Mouse (Mus musculus): ENCODE measurements around the gene Zbtb34. TPM values are rescaled to one million over a fixed set of nuclear protein-coding genes. Genes with fewer than 3 reads are reported as not detected.

Zbtb34 gene
- polyA plus RNA-seq, 1 experiment from 2014 or later, result 7.2 TPM

DNA sequence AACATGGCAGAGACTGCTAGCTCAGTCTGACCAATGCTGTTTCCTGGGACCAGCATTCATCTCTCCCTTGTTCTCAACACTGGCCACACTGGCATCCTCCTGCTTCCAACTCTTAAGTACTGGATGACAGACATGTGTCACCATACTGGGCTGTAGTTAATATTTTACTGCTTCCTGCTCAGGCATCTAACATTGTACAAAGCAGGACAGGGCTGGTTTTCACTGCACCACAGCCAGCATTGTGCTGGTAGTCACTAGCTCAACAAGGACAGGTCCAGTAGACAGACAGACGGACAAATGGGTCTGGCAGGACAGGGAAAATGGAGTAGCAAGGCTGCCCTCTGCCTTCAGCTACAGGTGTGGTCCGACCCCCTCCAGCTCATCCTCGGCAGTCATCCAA is 70.6 kb downstream of the Zbtb34 start:
- Histone ChIP-seq H3K9me3 (no peaks in the 10 kb centered on the region), H3K27me3 (no peaks in the 10 kb centered on the region), H3K4me2 (no peak overlapping the region), H3K9ac (no peak overlapping the region), H3K27ac (no peak overlapping the region), H3K4me1 (replicated peaks) (peaks cover 35% of the 10 kb centered on the region), H3K36me3 (peaks cover 19% of the 10 kb centered on the region), H3K4me3 (no peak overlapping the region)
- WGBS, result 88% methylated on average over 3 of the region's 3 CpGs
- no peak for ATAC-seq (ENCODE audit: low FRiP score)

- H3K27ac ChIP-seq, result no peak overlapping the region
- no peak for ATAC-seq (ENCODE audit: low FRiP score)
- no peaks in the 10 kb centered on the region for H3K27me3 ChIP-seq
- no peak overlapping the region for H3K9ac ChIP-seq
- no peaks in the 10 kb centered on the region for H3K9me3 ChIP-seq
- peaks cover 19% of the 10 kb centered on the region for H3K36me3 ChIP-seq
- no peak overlapping the region for H3K4me3 ChIP-seq
- WGBS, result 91% methylated on average over 8 of the region's 8 CpGs
- H3K4me1 ChIP-seq (replicated peaks), result peaks cover 31% of the 10 kb centered on the region
- H3K4me2 ChIP-seq, result no peak overlapping the region
Observed at GRCm38 (mm10) chr2:33359184-33359583, 71.9 kb downstream of the Zbtb34 start.

GRCm38 (mm10) chr2:33357250-33357838 is 73.8 kb downstream of the Zbtb34 start:
- no peaks in the 10 kb centered on the region for H3K27me3 ChIP-seq
- no peak overlapping the region for H3K9ac ChIP-seq
- no peaks in the 10 kb centered on the region for H3K9me3 ChIP-seq
- ATAC-seq (ENCODE audit: low FRiP score), result no peak
- H3K4me3 ChIP-seq, result no peak overlapping the region
- peaks cover 35% of the 10 kb centered on the region for H3K4me1 ChIP-seq (replicated peaks)
- no peak overlapping the region for H3K27ac ChIP-seq
- 84% methylated on average over 7 of the region's 7 CpGs for WGBS
- H3K4me2 ChIP-seq, result no peak overlapping the region
- peaks cover 13% of the 10 kb centered on the region for H3K36me3 ChIP-seq

Small RNA genes within 50 kb of the gene (microRNA-seq; reads per million reads assigned to microRNA genes)
- not detected for gene Gm25998

Other genes starting within 250 kb of the Zbtb34 start
- 16.9 and 17.9 TPM in 2 replicates for gene Angptl2, start 215.3 kb downstream of the Zbtb34 start, polyA plus RNA-seq (2015; fragmentation: Nextera tagmentation; extraction: Ambion mirVana)
- gene Ralgps1, start 59.8 kb downstream of the Zbtb34 start, polyA plus RNA-seq (2015; fragmentation: Nextera tagmentation; extraction: Ambion mirVana), result 37.3 and 39.7 TPM in 2 replicates
- gene Zbtb43, start 37.2 kb upstream of the Zbtb34 start, polyA plus RNA-seq (2015; fragmentation: Nextera tagmentation; extraction: Ambion mirVana), result 27.7 and 28.2 TPM in 2 replicates
- 6.3 and 6.7 TPM in 2 replicates for gene Lmx1b, start 209.2 kb upstream of the Zbtb34 start, polyA plus RNA-seq (2015; fragmentation: Nextera tagmentation; extraction: Ambion mirVana)